Mouse (Mus musculus): ENCODE data around the gene Sardh.

DNA sequence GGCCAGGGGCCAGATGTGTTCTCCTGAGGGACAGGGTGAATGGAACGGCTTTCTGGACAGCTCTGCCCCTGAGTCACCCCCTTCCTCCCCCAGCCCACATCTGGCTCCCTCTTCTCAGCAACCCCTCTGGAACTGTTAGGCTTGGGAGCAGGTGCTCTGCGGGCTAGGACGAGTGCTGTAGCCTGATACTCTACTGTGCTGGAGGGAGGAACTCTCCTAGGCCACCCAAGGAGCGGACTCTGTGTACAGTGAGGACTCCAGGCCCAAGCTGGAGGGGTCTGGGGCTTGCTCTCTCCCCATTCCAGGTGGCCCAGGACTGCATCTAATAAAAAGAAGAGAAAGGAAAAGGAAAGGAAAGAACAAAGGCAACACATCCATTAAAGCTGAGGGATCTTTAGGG is 58.1 kb downstream of the Sardh start:
- TF ChIP-seq CTCF (IDR thresholded peaks at IDR 0.05; ENCODE audit: low read depth) (no peak), EP300 (IDR thresholded peaks at IDR 0.05; ENCODE audit: low read depth) (no peak)

All from liver, postnatal 0 days (tissue).